Mouse (Mus musculus): Measurements from ENCODE around the gene Selenok. TPM values are rescaled to one million over a fixed set of nuclear protein-coding genes. Genes with fewer than 3 reads are reported as not detected.

Selenok gene
- 314 and 327 TPM in 2 replicates for polyA plus RNA-seq (2014; fragmentation: Nextera tagmentation; extraction: Ambion mirVana)

DNA sequence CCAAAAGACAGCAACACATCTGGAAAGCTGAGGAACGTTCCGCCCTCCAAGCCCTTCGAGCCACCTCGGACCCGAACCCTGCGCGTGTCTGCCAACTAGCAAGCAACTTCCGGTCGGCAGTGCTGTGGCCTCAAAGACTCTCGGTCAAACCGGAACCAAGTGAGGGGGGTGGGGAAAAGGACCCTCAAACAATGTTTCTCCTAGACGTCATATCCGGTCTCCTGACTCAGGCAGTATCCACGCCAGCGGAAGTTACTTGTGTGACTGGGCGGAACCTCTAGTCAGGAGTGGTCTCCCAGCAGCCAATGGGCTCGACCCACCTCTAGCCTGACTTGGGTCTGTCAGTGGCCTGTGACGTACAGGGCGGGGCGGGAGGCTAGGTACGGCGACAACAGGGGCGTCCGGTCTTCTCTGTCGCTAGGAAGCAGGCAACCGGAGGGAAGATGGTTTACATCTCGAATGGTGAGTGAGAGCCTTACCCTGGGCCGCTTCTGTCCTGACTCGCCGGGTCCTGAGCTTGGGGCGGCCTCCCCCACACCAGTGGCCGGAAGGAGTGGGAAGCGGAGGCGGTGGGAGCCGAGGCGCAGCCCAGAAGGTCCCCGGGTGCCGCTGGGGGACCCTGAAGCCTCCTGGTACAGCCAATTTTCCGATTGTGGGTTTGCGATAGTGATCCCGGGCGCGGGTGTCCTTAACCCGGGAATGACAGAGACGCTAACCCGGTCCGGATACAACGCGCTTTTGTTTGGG, at the start of gene Selenok:
Gene Selenok, plus strand, starts transcription at position 234 of the 747 bp plus-strand sequence.
- ATAC-seq (ENCODE audit: low FRiP score) (peak; percentile 100), DNase-seq (ENCODE audit: low spot score) (peak; percentile 97)
- Histone ChIP-seq H3K4me1 (replicated peaks; ENCODE audit: control insufficient read depth, insufficient read depth, low read length) (peaks cover 6% of the 10 kb centered on the region; the same call in 1 of the 2 replicates), H3K27me3 (ENCODE audit: control insufficient read depth, insufficient read depth, low read length) (no peaks in the 10 kb centered on the region), H3K9ac (ENCODE audit: low read depth, low read length) (peak within 1 kb of the TSS; percentile 83), H3K27ac (ENCODE audit: low read depth, low read length) (peak within 1 kb of the TSS; percentile 77), H3K36me3 (ENCODE audit: control insufficient read depth, insufficient read depth, low read length) (0 out of 2 replicates have a peak, but pooled peaks cover 4% of the 10 kb centered on the region), H3K9me3 (ENCODE audit: control insufficient read depth, low read length) (no peaks in the 10 kb centered on the region), H3K4me2 (replicated peaks; ENCODE audit: low read depth, low read length) (peak within 1 kb of the TSS; percentile 74), H3K4me3 (ENCODE audit: low read depth, low read length) (peak within 1 kb of the TSS; percentile 93)
- WGBS = under 1% methylated on average over 44 of the region's 49 CpGs

DNA sequence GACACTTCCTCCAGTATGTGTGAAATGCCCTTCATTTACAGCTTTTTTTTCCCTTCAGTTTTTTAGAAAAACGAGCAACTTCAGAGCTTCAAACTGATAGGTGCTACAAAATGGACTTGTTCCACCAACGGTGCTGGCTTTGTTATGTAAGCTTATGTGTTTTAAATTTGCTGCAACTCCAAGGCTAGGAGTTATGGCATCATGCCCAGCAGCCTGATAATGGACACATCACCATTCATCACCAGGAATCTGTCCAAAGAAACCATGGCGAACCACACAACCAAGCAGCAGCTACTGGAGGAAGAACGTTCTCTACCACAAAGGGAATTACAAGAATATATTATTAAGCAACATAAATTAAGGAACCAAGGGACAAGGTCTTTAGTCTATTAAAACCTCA, 39.1 kb upstream of the Selenok start:
- no peaks in the 10 kb centered on the region for H3K27me3 ChIP-seq (ENCODE audit: control insufficient read depth, insufficient read depth, low read length)
- ATAC-seq (ENCODE audit: low FRiP score) (no peak), DNase-seq (ENCODE audit: low spot score) (no peak)
- H3K4me3 ChIP-seq (ENCODE audit: low read depth, low read length) = no peak overlapping the region
- WGBS = 81% methylated on average over 4 of the region's 4 CpGs
- H3K9ac ChIP-seq (ENCODE audit: low read depth, low read length) = no peak overlapping the region
- H3K9me3 ChIP-seq (ENCODE audit: control insufficient read depth, low read length) = no peaks in the 10 kb centered on the region
- H3K4me1 ChIP-seq (replicated peaks; ENCODE audit: control insufficient read depth, insufficient read depth, low read length) = no peaks in the 10 kb centered on the region
- H3K4me2 ChIP-seq (replicated peaks; ENCODE audit: low read depth, low read length) = no peak overlapping the region
- H3K36me3 ChIP-seq (ENCODE audit: control insufficient read depth, insufficient read depth, low read length) = no peaks in the 10 kb centered on the region
- no peak overlapping the region for H3K27ac ChIP-seq (ENCODE audit: low read depth, low read length)

DNA sequence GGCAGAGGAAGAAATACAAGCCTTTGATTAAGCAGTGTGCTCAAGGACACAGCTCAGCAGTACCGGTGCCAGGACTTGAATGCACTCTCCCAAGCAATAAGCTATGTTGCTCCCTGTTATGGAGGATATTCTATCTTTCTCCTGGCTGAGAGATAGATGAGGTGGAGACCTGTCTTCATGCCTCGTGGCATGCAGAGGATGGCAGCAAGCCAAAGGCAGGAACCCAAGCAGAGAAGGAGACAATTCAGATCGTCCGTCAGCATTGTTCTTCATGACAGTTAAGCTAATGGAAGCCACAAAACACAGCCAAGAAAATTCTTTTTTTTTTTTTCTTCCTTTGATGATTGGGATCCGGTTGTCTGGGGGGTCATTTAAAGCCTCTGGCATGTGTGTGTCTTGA, 32.6 kb upstream of the Selenok start:
- H3K4me2 ChIP-seq (replicated peaks; ENCODE audit: low read depth, low read length) = no peak overlapping the region

DNA sequence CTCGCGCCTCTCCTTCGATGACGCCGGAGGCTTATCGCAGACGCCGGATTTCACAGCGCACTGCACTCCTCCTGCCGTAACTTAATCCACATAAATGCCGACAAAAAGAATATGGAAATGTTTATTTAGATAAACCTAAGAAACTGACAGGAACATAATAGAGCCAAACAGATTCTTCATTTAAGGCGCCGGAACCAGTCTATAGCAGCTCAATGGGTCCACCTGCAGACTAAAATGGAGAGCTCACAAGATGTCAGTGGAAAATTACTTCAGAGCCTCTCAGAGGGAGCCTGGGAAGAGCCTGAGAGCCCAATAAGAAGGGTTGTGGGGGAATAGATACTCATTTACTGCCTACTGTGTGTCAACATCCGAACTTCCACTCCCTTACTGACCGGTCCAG, 30.6 kb upstream of the Selenok start:
- Histone ChIP-seq H3K9ac (ENCODE audit: low read depth, low read length) (no peak overlapping the region), H3K36me3 (ENCODE audit: control insufficient read depth, insufficient read depth, low read length) (no peaks in the 10 kb centered on the region), H3K4me1 (replicated peaks; ENCODE audit: control insufficient read depth, insufficient read depth, low read length) (no peaks in the 10 kb centered on the region), H3K27me3 (ENCODE audit: control insufficient read depth, insufficient read depth, low read length) (no peaks in the 10 kb centered on the region), H3K4me3 (ENCODE audit: low read depth, low read length) (no peak overlapping the region), H3K27ac (ENCODE audit: low read depth, low read length) (no peak overlapping the region), H3K4me2 (replicated peaks; ENCODE audit: low read depth, low read length) (no peak overlapping the region), H3K9me3 (ENCODE audit: control insufficient read depth, low read length) (no peaks in the 10 kb centered on the region)
- WGBS = 91% methylated on average over 15 of the region's 15 CpGs
- ATAC-seq (ENCODE audit: low FRiP score) (no peak), DNase-seq (ENCODE audit: low spot score) (no peak)

More for the DNA sequence above, 32.6 kb upstream of the Selenok start:
- Histone ChIP-seq H3K27ac (ENCODE audit: low read depth, low read length) (no peak overlapping the region), H3K4me1 (replicated peaks; ENCODE audit: control insufficient read depth, insufficient read depth, low read length) (no peaks in the 10 kb centered on the region), H3K36me3 (ENCODE audit: control insufficient read depth, insufficient read depth, low read length) (no peaks in the 10 kb centered on the region), H3K27me3 (ENCODE audit: control insufficient read depth, insufficient read depth, low read length) (no peaks in the 10 kb centered on the region), H3K4me3 (ENCODE audit: low read depth, low read length) (no peak overlapping the region), H3K9ac (ENCODE audit: low read depth, low read length) (no peak overlapping the region), H3K9me3 (ENCODE audit: control insufficient read depth, low read length) (no peaks in the 10 kb centered on the region)
- DNase-seq (ENCODE audit: low spot score) = no peak
- WGBS = 55% methylated on average over 5 of the region's 5 CpGs
- no peak for ATAC-seq (ENCODE audit: low FRiP score)

DNA sequence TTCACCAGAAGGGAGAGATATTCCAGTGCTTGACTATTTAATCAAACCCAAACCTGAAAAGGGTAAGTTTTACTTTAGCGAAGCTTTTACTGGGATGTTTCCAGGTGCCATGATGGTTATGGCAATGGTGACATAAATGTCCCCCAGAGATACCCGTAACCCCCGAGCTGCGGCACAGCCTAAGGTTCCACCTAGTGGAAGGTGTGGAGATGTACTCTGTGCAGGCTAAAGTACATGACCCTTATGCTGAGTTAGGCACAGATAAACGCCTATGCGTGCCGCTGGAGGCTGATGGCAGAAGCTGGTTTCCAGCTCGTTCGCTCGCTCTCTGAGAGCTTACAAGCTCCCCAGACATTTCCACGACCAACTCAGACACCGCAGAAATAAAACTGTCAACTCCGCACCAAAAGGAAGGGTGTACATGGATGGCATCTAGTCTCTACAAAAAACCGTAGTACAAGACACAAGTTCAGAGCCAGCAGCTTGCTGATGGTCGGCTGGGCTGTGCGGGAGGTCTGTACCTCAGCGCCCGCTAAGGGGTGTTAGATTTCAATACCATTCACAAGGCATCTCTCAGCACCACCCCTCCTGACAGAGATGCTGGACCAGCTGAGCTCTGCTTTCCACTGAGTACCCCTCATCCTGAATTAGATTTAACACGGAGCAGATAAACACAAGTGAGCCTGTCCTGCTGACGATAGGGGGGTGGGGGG, 28.4 kb upstream of the Selenok start:
- Histone ChIP-seq H3K27ac (ENCODE audit: low read depth, low read length) (no peak overlapping the region), H3K4me1 (replicated peaks; ENCODE audit: control insufficient read depth, insufficient read depth, low read length) (no peaks in the 10 kb centered on the region), H3K27me3 (ENCODE audit: control insufficient read depth, insufficient read depth, low read length) (no peaks in the 10 kb centered on the region), H3K4me3 (ENCODE audit: low read depth, low read length) (no peak overlapping the region), H3K36me3 (ENCODE audit: control insufficient read depth, insufficient read depth, low read length) (no peaks in the 10 kb centered on the region), H3K4me2 (replicated peaks; ENCODE audit: low read depth, low read length) (no peak overlapping the region), H3K9ac (ENCODE audit: low read depth, low read length) (no peak overlapping the region), H3K9me3 (ENCODE audit: control insufficient read depth, low read length) (no peaks in the 10 kb centered on the region)
- ATAC-seq (ENCODE audit: low FRiP score) = no peak
- 54% methylated on average over 20 of the region's 20 CpGs for WGBS
- peak; percentile 12 for DNase-seq (ENCODE audit: low spot score)

DNA sequence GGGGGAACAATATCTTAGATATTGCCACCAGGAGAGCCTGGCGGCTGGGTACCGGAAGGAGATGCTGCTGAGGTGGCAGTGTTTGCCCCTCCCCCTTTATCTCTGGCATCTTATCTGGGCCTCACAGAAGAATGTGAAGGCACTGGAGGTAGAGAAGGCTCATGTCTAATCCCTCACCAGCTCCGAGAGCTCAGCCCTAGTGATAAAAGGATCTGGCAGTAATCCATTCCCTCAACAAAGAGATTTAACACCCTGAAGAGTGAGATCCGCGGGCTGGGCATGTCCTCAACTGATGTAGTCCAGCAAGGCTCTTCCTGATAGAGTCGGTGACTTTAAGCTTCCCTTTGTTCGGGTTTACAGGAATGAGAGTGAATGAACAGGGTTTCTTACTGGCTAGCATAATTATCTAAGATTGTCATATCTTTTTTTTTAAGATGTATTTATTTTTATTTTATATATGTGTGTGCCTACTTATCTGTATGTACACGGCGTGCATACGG, 27.7 kb upstream of the Selenok start:
- Histone ChIP-seq H3K9me3 (ENCODE audit: control insufficient read depth, low read length) (no peaks in the 10 kb centered on the region), H3K36me3 (ENCODE audit: control insufficient read depth, insufficient read depth, low read length) (no peaks in the 10 kb centered on the region), H3K9ac (ENCODE audit: low read depth, low read length) (no peak overlapping the region), H3K4me2 (replicated peaks; ENCODE audit: low read depth, low read length) (no peak overlapping the region), H3K27ac (ENCODE audit: low read depth, low read length) (no peak overlapping the region), H3K4me1 (replicated peaks; ENCODE audit: control insufficient read depth, insufficient read depth, low read length) (no peaks in the 10 kb centered on the region), H3K27me3 (ENCODE audit: control insufficient read depth, insufficient read depth, low read length) (no peaks in the 10 kb centered on the region), H3K4me3 (ENCODE audit: low read depth, low read length) (no peak overlapping the region)
- WGBS = 43% methylated on average over 10 of the region's 10 CpGs
- DNase-seq (ENCODE audit: low spot score) (peak; percentile 16), ATAC-seq (ENCODE audit: low FRiP score) (no peak)

DNA sequence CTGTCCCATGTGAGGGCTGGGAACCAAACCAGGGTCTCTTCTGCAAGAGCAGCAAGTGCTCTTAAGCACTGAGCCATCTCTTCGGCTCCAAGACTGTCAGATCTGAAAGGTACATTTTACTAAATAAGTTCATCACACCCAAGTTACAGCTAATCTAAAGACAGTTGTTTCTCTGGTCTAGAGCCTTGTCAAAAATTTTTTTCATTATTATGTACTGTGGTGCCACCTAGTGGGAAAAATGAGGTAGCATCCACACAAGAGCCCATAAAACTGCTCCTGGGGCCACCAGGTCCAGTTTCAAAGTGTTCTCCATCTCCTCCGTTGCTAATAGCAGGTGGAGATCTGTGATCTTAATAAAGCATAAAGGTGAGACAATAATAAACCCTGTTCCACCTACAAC, 27.2 kb upstream of the Selenok start:
- Histone ChIP-seq H3K4me2 (replicated peaks; ENCODE audit: low read depth, low read length) (no peak overlapping the region), H3K9ac (ENCODE audit: low read depth, low read length) (no peak overlapping the region), H3K4me3 (ENCODE audit: low read depth, low read length) (no peak overlapping the region), H3K27me3 (ENCODE audit: control insufficient read depth, insufficient read depth, low read length) (no peaks in the 10 kb centered on the region), H3K4me1 (replicated peaks; ENCODE audit: control insufficient read depth, insufficient read depth, low read length) (no peaks in the 10 kb centered on the region), H3K9me3 (ENCODE audit: control insufficient read depth, low read length) (no peaks in the 10 kb centered on the region), H3K27ac (ENCODE audit: low read depth, low read length) (no peak overlapping the region), H3K36me3 (ENCODE audit: control insufficient read depth, insufficient read depth, low read length) (no peaks in the 10 kb centered on the region)
- DNase-seq (ENCODE audit: low spot score) = peak; percentile 74
- no peak for ATAC-seq (ENCODE audit: low FRiP score)
- WGBS = 28% methylated on average over 2 of the region's 2 CpGs

DNA sequence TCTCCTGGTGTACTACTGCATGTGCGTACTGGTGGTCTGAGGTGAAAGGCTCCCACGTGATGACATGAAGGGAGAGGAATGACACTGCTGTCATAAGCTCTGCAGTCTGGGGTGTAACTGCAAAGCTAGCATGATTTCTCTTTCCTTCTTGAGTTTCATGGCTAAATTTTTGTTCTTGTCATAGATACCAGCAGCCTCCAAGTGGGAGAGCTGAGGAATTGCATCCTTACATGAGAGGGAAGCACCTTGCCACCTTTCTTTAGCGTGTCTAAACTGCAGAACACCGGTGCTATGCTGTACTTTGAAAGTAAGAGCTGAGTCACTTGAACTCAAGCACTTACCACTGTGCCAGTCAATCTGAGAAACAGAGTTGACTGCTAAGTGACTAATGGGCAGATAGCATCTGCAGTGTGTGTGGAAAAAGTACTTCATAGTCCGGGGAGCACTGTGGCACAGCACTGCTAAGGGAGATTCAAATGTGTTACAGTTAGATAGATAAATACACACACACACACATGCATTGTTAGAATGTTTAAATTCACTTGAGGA, 21.3 kb upstream of the Selenok start:
- ATAC-seq (ENCODE audit: low FRiP score) = no peak
- no peak overlapping the region for H3K27ac ChIP-seq (ENCODE audit: low read depth, low read length)
- H3K27me3 ChIP-seq (ENCODE audit: control insufficient read depth, insufficient read depth, low read length) = no peaks in the 10 kb centered on the region
- H3K9me3 ChIP-seq (ENCODE audit: control insufficient read depth, low read length) = no peaks in the 10 kb centered on the region
- H3K4me2 ChIP-seq (replicated peaks; ENCODE audit: low read depth, low read length) = no peak overlapping the region
- H3K9ac ChIP-seq (ENCODE audit: low read depth, low read length) = no peak overlapping the region
- no peak overlapping the region for H3K4me3 ChIP-seq (ENCODE audit: low read depth, low read length)
- no peak for DNase-seq (ENCODE audit: low spot score)
- 80% methylated on average over 5 of the region's 5 CpGs for WGBS
- no peaks in the 10 kb centered on the region for H3K36me3 ChIP-seq (ENCODE audit: control insufficient read depth, insufficient read depth, low read length)
- no peaks in the 10 kb centered on the region for H3K4me1 ChIP-seq (replicated peaks; ENCODE audit: control insufficient read depth, insufficient read depth, low read length)

All from hindbrain, embryonic 11.5 days (tissue).